Mouse (Mus musculus) telencephalon, adult 2 months (tissue): ENCODE measurements around the gene Sdk2.

Experiments
- DNase-seq: peaks from one replicate; pipeline ENCODE4 v3.0.0-alpha.2; 2011; ENCODE audit warnings: low read depth, low spot score

The Sdk2 gene

DNA sequence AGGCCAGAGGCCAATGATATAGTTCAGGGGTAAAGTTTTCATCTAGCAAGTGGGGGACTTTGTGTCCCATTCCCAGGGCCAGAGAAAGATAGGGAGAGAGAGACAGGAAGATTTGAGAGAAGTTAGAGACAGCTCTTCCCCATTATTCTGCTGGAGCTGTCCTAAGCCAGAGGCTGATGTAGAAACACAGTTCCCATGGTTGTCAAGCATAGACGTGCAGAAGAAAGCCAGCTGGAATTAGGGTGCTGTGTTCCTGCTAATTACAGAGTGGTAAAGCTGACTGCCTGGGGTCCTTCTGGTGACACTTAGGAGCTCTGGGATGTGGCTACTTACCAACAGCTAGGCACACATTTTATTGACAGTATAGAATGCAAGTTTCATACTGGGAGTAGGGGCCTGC is 277.7 kb downstream of the Sdk2 start:
- DNase-seq = no peak

DNA sequence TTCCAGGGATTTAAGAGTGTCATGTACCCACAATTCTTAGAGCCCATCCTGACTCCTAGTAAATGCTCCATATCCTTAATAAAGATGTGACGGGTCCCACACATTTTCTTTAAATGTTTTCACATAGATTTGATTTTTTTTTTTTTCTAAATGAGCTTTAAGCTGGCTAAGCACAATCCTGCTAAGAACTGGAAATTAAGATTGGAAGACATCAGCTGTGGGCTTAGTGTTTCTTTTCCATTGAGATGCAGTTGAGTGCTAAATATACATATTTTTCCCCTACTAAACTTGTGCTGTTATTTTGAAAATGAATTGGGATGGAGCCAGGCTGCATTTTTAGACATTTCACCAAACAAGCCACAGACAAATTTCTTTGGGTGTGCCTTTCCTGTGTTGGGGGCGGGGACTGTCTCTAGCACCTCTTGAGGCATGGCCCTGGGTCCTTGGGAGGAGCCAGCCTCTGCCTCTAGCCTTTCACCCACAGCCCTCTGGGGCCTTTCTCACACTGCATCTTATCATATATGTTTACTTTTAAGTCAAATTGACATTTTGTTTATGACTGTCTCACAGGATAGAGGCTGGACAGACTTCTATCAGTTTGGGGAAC is 278.6 kb downstream of the Sdk2 start:
- no peak for DNase-seq

DNA sequence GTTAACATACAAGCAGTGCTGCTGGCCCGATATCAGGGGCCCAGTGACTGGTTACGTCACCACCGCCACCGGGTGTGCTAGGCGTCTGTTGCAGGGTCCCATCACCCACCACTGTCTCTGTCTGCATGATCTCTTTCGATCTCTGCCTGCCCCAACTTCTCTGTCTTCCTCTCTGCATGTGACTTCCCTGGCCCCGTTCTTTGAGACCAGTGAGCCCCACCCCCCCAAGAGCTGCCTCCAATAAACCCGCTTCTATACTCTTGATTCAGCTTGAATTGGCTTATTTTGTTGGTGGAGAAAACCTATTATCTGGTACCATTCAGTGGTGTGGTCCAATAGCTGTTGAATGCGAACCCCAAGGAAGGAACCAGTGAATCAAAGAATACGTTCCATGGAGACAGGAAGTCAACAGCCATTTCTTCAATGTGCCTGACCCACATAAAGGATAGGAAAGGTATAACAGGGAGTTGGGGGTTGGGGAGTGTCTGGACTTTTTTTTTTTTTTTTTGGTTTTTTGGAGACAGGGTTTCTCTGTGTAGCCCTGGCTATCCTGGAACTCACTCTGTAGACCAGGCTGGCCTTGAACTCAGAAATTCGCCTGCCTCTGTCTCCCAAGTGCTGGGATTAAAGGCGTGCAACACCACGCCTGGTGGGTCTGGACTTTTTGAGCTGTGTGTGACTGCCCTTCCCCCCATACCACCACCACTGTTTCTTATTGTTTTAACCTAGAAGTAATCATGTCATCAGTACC is 279.2 kb downstream of the Sdk2 start:
- no peak for DNase-seq

DNA sequence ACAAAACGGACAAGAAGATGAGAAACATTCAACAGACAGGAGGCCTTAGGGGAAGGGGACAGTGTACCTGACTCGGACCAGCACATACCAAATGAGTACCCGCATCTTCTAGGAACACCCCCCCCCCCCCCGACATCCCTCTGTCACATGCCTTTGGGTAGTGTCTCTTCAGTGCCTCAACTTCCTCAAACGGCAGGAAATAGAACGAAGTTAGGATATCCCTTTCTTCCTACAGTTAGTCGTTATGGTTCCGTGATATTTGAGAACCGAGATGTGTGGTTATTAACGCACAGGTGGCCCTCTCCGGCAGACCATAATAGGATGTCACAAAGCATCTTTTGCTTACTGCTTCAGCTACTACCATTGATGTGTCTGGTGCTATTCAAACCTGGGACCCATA is 279.8 kb downstream of the Sdk2 start:
- DNase-seq = no peak

DNA sequence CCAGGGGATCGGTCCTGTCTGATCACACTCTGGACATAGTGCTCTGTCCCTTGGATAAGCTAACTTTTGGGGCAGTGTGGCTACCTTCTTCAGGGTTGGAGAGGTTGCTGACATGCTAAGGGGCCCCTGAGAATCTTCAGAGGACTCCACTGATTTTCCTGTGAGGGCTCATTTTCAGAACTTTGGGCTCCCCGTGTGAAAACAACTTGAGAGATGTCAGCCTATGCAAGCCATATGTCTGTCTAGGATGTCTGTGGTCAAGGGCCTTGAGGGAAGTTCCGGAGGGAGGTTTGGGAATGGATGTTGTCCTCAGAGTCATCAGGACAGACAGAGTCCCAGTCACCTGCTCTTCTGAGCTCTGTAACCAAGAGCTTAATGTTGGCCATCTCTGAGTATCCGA is 280.5 kb downstream of the Sdk2 start:
- no peak for DNase-seq

DNA sequence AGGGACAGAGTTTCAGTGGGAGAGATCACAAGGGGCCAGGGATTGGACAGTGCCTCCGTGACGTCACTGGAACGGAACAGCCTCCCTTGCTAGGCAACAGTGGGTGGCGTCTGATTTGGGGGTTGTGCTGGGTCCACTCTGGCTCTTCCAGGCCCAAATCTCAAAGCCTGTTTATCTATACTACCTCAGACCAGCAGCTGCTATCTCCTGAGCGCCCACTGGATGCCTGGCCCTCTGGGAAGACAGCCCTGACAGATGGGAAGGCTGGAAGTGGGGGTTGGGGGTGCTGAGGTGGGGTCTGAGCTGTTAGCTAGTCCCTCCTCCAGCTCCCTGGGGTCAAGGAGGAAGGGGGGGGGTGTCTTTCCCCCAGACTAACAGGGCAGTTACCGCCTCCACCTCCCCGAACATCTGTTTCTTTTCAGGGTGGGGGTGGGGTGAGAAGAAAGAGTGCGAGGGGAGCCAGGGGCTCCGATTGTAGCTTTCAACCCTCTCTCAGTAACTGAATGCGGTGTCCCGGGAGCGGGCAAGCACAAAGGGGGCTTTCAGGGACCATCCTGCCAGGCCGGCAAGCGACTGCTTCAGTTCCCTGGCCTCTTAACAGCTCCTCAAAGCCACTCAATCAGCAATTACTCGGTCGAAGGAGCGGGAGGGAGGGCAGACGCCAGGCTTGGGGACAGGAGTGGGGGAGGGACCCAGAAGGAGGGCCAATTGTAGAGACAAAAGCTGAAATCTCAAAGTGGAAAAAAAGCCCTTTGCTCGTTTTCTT is 281.3 kb downstream of the Sdk2 start:
- DNase-seq = peak; percentile 52

DNA sequence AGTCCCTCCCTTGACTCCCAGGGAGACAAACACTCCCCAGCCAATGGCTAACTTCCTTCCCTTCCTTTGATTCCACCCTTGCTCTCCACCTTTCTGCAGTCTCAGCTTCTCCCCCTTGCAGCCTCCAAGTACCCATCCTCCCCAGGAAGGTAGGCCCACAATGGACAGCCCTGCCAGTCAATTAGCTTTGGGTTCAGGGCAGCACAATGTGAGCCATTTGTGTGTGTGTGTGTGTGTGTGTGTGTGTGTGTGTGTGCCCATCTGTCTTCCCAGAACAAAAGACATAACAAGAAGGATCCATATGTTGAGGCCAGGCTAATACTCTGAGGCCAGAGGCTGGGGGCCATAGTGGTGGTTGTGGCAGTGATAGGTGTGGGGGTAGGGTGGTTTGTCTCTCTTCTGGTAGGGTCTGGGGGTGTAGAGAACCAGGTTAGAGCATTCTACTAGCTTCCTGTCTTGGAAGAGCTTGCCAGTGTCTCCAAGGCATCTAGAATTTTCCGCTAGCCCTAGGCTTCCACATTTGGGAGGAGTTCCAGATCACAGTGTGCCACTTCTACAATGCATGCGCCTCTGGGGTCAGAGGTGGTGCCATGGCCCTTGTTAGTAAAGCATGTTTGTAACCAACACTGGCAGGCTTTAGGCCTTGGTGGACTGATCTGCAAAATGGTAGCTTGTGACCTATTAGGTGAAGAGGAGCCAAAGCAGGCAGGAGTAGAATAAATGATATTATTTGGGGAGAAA is 282.0 kb downstream of the Sdk2 start:
- no peak for DNase-seq

DNA sequence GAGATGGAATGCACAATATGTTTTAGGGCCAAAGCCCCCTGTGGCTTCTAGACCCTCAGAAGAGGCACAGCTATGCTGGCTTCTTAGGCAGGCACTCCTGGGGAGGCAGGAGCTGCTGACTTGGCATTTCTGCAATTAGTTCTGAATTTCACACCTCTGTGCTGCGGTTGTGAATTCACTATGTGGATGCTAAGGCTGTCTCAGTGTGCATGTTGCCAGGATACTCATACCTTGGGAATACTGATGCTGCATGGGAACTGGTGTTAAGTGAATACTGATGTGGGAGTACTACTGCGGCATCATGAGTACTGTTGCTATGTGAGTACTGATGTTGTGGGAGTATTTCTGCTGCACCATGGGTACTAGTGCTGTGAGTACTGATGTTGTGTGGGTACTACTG is 284.4 kb downstream of the Sdk2 start:
- no peak for DNase-seq

DNA sequence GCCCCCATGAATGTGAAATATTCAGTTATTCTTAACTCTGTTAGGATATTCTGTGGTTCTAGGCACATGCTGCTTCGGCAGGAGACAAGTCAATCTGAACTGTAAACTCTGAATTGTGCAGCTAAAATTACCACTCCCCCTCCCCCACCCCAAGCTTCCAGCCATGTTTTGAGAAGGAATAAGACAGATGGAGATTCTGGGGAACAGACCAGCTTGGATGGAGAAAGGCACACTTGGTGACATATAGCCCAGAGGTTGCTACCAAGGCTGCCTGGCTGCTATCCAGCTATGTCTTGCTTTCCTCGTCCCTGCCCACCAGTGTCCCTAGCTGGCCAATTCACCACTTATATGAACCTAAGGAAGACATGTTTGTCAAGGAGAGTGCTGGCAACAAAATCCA is 284.8 kb downstream of the Sdk2 start:
- DNase-seq = no peak

DNA sequence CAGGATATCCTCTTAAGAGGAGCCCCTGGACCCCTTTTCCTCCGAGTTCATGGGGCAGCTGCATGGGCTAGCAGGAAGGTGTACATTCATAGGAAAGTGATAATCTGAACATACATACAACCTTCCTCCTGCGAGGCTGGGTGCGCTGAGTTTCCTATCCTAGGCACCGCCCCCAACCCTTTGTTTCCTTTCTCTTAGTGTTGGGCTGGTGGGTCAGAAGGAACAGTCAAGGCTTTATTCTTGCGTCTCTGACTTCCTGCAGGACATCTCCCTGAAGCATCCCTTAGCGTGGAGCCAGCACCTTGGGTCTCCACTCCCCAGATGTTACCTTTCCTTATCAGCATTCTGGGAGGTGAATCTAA is 287.2 kb downstream of the Sdk2 start:
- DNase-seq = no peak

DNA sequence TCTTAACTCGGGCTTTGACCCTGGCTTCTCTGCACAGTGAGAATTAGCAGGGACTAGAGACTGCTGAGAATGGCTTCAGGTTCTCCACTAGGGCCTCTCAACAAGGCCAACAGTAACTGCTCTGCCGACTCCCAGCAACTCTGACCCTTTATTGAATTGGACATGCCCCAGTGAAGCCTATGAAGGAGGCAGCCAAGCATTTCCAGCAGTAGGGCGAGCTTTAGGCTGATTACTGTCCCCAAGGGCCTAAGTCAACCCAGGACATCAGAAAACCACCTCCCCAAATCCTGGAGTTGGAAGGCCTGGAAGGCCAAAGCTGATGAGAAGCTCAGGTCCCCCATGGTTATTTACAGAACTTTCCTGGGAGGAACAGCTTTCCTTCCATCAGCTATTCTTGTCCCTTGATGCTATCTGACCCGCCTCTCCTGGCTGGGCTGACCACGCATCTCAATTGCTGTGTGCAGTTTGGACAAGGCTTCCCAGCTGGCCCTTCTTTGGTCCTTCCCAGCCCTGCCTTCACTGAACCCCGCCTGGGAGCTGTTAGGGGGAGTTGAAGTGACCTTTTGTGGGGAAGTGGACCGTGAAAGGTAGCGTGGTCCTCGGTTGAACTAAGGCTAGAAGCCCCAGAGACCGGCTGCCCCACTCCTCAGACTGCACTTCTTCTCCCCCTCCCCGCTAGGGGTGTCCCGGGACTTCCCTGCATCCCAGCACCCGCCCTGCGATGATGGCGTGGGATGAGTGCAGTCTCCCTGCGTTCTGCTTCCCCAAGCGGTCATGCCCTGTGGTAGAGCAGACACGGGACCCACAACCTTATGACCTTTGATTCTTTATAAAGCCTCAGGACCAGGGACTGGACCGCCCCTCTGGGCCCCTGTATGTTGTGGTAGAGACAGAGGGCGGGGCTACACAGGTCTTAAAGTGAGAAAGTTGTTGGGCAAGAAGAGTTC is 287.8 kb downstream of the Sdk2 start:
- no peak for DNase-seq

DNA sequence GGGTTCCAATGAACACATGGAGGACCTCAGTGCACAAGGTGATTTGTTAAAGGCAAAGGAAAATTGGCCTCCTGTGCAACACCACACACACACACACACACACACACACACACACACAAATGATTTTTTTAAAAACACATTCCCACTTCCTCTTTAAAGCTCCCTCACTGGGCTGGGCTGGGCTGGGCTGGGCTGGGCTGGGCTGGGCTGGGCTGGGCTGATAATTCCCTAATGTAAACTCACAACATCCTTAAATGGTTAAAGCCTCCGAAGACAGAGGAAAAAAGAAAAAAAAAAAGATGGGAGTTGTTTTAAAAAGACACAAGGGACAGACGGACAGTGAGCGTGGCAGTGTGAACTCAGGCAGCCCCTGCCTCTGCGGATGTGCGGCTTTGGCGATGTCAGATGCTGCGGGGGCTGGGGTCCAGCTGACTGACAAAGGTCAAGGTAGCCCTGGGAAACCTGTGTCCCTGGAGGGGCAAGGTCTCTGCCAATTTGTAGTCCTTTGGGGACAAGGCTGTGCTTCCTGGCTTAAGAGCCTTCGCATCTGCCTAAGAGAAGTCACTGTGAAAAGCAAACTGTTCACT is 288.9 kb downstream of the Sdk2 start:
- no peak for DNase-seq

DNA sequence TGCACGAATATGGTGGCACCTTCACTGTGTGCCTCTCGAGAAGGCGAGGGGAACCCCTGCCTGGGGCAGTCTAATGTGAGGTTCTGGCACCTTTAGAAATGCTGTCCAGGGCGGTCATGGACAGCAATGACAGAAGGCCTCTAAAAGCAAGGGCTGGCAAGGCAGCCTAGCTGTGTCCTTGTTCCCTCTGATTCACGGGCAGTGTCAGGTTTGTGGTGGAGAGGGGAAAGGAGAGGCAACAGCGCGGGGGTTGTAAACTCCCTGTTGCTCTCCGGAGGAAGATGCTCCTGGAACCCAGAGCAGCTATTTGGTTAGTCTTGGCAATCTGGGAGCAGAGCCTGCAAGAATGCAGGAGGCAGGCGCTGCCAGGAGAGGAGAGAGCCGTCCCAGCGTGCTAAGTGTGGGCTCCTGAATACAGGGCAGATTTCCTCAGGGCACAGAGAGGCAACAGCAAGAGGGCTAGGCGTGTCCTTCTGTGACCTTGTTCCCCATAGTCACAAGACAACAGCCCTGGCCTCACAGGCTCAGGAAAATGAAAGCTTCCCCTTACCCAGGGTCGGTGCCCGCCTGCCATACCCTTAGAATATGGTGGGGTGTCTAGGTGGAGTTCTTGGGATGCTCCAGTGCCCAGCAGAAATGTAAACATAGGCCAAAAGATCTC is 289.9 kb downstream of the Sdk2 start:
- no peak for DNase-seq

DNA sequence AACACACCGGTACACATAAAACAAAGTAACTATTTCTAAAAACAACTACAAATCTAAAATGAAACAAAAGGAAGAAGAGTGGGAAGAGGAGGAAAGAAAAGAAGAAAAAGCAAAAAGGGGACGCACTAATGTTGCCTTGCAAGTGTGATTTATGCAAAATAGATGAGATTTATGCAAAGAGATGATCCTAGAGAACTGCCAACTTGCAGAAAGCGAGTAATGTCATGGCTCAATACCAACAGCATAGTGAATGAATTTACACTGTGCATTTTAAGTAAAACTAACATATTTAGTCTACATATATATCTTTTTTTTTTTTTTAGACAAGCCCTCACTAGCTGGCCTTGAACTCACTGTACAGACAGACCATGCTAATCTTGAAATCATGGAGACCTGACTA is 292.1 kb downstream of the Sdk2 start:
- DNase-seq = no peak

DNA sequence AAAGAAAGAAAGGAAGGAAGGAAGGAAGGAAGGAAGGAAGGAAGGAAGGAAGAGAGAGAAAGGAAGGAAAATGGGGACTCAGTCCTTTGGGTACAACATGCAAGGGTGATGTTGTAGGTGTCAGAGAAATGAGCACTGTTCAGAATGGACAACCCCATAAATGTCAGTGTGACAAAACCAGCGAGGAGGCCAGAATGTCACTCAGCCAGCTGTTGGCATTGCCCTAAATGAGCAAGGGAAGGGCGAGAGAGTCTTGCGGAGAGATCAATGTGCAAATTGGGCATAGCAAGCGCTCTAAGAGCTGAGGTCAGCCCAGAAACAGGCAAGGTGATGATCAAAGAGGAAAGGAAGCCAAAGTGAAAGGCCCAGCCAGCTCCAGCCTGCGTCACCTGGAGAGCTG is 293.7 kb downstream of the Sdk2 start:
- no peak for DNase-seq

DNA sequence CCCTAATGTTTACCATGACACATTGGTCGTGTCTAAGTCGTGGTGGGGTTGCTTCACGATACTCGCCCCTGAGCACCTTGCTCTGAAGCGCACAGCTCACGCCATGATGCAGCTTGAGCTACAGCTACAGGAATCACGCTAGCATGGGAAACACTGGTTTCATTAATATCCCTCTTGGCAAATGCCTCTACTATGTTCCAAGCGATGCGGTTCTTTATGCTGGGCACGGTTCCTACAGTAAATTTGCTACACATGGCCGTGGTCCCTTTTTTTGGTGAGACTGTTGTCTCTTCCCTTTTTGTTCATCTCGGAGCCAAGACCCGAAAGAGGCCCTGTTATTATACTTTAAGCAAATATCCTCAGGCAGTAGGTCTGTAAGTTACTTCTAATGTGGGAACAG is 295.7 kb downstream of the Sdk2 start:
- no peak for DNase-seq

DNA sequence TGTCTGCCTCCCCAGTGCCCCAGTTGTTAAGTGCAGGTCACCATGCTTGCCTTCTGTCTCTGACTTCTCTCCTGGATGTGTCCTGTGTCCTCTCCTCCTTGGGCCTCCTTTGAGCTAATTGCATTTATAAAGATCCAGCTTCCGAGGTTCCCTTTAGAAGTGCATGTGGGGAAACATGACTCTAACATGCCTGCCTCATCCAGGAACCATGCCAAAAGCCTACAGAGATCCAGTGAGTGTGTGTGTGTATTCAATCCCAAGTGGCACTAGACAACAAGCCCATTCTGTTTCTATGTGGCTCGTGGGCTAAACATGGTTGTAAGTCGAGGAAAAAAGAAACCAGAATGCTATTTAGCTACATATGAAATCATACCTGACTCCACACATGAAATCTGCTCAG is 298.5 kb downstream of the Sdk2 start:
- no peak for DNase-seq

DNA sequence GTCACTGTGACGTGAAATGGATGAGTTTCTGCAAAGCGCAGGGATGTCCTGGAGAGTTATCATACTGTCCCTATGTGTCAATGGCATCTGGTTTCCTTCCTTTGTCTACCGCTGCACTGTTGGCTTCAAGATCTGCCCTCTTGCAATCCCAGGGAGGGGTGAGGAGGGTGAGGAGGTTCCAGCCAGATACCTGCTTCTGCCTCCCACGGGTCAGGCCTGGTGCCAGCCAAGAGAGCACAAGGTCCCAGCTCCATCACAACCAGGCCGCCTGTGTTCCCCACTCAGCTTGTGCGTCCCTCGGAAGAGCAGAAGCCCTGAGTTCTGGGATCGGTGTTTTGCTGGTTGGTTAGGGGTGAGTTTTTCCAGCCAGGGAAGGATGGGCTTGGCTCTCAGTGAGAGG is 299.6 kb downstream of the Sdk2 start:
- DNase-seq = no peak

DNA sequence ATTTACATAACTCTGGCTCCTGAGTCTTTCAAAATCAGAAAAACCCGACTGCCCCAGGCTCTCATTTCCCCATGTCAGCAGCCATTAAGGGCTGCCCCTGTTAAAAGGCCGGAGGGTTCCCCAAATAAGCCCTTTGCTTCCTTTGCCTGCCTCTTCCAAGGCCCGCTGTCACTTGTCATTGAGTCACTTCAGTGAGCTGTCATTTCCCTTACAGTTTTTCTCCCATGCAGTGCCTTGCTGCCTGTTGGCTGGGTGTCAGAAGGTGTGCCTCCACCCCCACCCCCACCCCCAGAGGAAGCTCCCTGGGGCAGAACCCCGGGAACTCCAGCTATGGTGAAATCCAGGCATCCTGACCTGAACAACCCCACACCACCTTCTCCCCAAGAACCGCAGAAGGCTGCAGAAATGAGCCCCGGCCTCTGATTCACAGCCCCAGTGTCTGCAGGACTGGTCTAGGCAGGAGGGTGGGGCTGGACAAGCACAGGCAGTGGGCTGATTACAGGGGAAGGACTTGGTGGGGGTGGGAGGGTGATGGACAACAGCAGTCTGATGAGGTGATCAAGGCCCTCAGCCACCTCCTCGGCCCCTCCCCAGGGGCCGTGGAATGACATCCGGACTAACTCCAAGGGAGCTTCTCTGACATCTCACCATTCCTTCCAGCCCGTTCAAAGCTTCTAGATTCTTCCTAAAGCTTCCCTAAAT is 300.4 kb downstream of the Sdk2 start:
- no peak for DNase-seq
